Mouse (Mus musculus) ES-E14 (cell line): ENCODE measurements around the gene Ubap2l. TPM values are rescaled to one million over a fixed set of nuclear protein-coding genes. Genes with fewer than 3 reads are reported as not detected.

ENCODE experiments used
- DNase-seq: peaks from one replicate; pipeline ENCODE4 v3.0.0-alpha.2; 2013; ENCODE audit warnings: low read depth, low spot score
- H3K27ac ChIP-seq: 2 replicates; pipeline ENCODE4 v1.5.1; 2012; ENCODE audit warnings: low read depth, mild to moderate bottlenecking, low read length, moderate library complexity, mixed read lengths; ENCODE audit not compliant: poor library complexity, insufficient read depth, severe bottlenecking
- H3K36me3 ChIP-seq: 2 replicates; pipeline ENCODE4 v1.6.1; 2012; ENCODE audit warnings: mild to moderate bottlenecking, low read length, moderate library complexity, mixed read lengths; ENCODE audit not compliant: control insufficient read depth, poor library complexity, insufficient read depth, severe bottlenecking
- H3K4me1 ChIP-seq, 2 experiments: fragments of 150-350 bp in 1 of 2; sonication (generic) in 1 of 2; 2 replicates each; pipeline ENCODE4 v1.6.1; 2012; ENCODE audit warnings: low read length in 2 of 2, mild to moderate bottlenecking in 1 of 2, mixed read lengths in 1 of 2; ENCODE audit not compliant: control insufficient read depth in 2 of 2, insufficient read depth in 2 of 2, poor library complexity in 1 of 2
- H3K4me3 ChIP-seq, 2 experiments: fragments of 150-350 bp in 1 of 2; sonication (generic) in 1 of 2; 2 replicates each; pipeline ENCODE4 v1.5.1; 2012; ENCODE audit warnings: low read length in 2 of 2, low read depth in 1 of 2, mild to moderate bottlenecking in 1 of 2, mixed read lengths in 1 of 2; ENCODE audit not compliant: insufficient read depth in 1 of 2, poor library complexity in 1 of 2, severe bottlenecking in 1 of 2
- H3K9ac ChIP-seq: 2 replicates; pipeline ENCODE4 v1.6.1; 2012; ENCODE audit warnings: low read depth, mild to moderate bottlenecking, low read length, mixed read lengths; ENCODE audit not compliant: poor library complexity, insufficient read depth, severe bottlenecking
- H3K9me3 ChIP-seq: fragments of 150-350 bp; sonication (generic); 2 replicates; pipeline ENCODE4 v1.6.1; 2012; ENCODE audit warnings: low read depth, mild to moderate bottlenecking, low read length; ENCODE audit not compliant: control insufficient read depth, insufficient read depth
- CHD2 ChIP-seq: IDR thresholded peaks from 2 replicates; pipeline ENCODE4 v1.6.1; 2014; ENCODE audit warnings: mild to moderate bottlenecking, low read depth, low read length, inconsistent platforms
- HCFC1 ChIP-seq: IDR thresholded peaks from 2 replicates; pipeline ENCODE4 v1.6.1; 2012; ENCODE audit warnings: low read length, inconsistent platforms, borderline replicate concordance; ENCODE audit not compliant: insufficient read depth
- MAFK ChIP-seq: IDR thresholded peaks from 2 replicates; pipeline ENCODE4 v1.6.1; 2014; ENCODE audit warnings: mild to moderate bottlenecking, low read depth, low read length, inconsistent platforms; ENCODE audit not compliant: insufficient read depth
- ZC3H11A ChIP-seq: IDR thresholded peaks from 2 replicates; pipeline ENCODE4 v1.6.1; 2012; ENCODE audit warnings: low read depth, mild to moderate bottlenecking, inconsistent platforms, low read length, borderline replicate concordance
- ZNF384 ChIP-seq: IDR thresholded peaks from 2 replicates; pipeline ENCODE4 v1.6.1; 2012; ENCODE audit warnings: low read depth, low read length, inconsistent platforms
- in situ Hi-C, 2 experiments: fragments of 600-800 bp; cut with MboI; formaldehyde crosslinking; loops; one replicate each; pipeline ENCODE4 v1.15.1; 2025; ENCODE audit warnings: low sequenced_read_pairs in 2 of 2, inconsistent platforms in 1 of 2; ENCODE audit not compliant: unreplicated experiment in 2 of 2
- total RNA-seq: library from RNA; depleted of rRNA; stranded (reverse); fragments of 300-350 nt; gene quantifications from 2 replicates; pipeline ENCODE4 v1.2.3, GENCODE M21; 2012

Ubap2l gene
- total RNA-seq, 1 experiment = 109 TPM

- peak overlapping the region; percentile 99 for H3K27ac ChIP-seq
- peaks cover 13 to 23% of the 10 kb centered on the region in 2 experiments; a peak in 3 of 4 replicates for H3K4me1 ChIP-seq
- H3K9ac ChIP-seq = peak overlapping the region; percentile 96
- peaks cover 6% of the 10 kb centered on the region for H3K36me3 ChIP-seq
- in situ Hi-C loops = no loop called here
- H3K9me3 ChIP-seq = no peaks in the 10 kb centered on the region
- peak overlapping the region; percentile 89 to 95 for H3K4me3 ChIP-seq
- TF ChIP-seq ZC3H11A = no peak
- no peak for TF ChIP-seq HCFC1
- TF ChIP-seq ZNF384 = no peak
- TF ChIP-seq MAFK = no peak
- no peak for TF ChIP-seq CHD2
- no peak for DNase-seq
Observed at GRCm38 (mm10) chr3:90080498-90080863, 28.1 kb upstream of the Ubap2l start.

- H3K4me1 ChIP-seq = peaks cover 13 to 18% of the 10 kb centered on the region in 2 experiments; a peak in 3 of 4 replicates
- H3K4me3 ChIP-seq = peak overlapping the region; percentile 89 to 95
Observed at GRCm38 (mm10) chr3:90079763-90080497, 27.5 kb upstream of the Ubap2l start.

GRCm38 (mm10) chr3:90079133-90079762, 26.8 kb upstream of the Ubap2l start:
- TF ChIP-seq HCFC1 = no peak
- TF ChIP-seq MAFK = no peak
- TF ChIP-seq ZC3H11A = no peak
- TF ChIP-seq CHD2 = no peak
- TF ChIP-seq ZNF384 = no peak
- Histone ChIP-seq H3K4me1 (peaks cover 13 to 14% of the 10 kb centered on the region in 2 experiments; a peak in 3 of 4 replicates), H3K4me3 (peak overlapping the region; percentile 89 to 95), H3K9ac (peak overlapping the region; percentile 96), H3K9me3 (no peaks in the 10 kb centered on the region), H3K27ac (peak overlapping the region; percentile 99), H3K36me3 (peaks cover 6% of the 10 kb centered on the region)
- DNase-seq = peak; percentile 98
- in situ Hi-C loops = no loop called here

More at GRCm38 (mm10) chr3:90079763-90080497, 27.5 kb upstream of the Ubap2l start:
- H3K9ac ChIP-seq = peak overlapping the region; percentile 96
- in situ Hi-C loops = no loop called here
- no peaks in the 10 kb centered on the region for H3K9me3 ChIP-seq
- DNase-seq = peak; percentile 87
- H3K27ac ChIP-seq = peak overlapping the region; percentile 99
- TF ChIP-seq MAFK (no peak), CHD2 (no peak), ZNF384 (no peak), ZC3H11A (no peak)
- H3K36me3 ChIP-seq = peaks cover 6% of the 10 kb centered on the region

GRCm38 (mm10) chr3:90078224-90078623, 25.8 kb upstream of the Ubap2l start:
- no peak overlapping the region for H3K27ac ChIP-seq
- peaks cover 6% of the 10 kb centered on the region for H3K36me3 ChIP-seq
- peaks cover 8 to 9% of the 10 kb centered on the region in 2 experiments; a peak in 3 of 4 replicates for H3K4me1 ChIP-seq
- H3K9ac ChIP-seq = no peak overlapping the region
- TF ChIP-seq ZNF384 = no peak
- TF ChIP-seq HCFC1 = no peak
- no peak for TF ChIP-seq CHD2
- TF ChIP-seq MAFK = no peak
- TF ChIP-seq ZC3H11A = no peak
- DNase-seq = no peak
- no peaks in the 10 kb centered on the region for H3K9me3 ChIP-seq
- in situ Hi-C loops = no loop called here
- H3K4me3 ChIP-seq = no peak overlapping the region
